2 mouse cellular contexts compared by ENCODE assay signal in genomic region chr5:137614921-137615320, GRCm38 (mm10).
TF ChIP-seq lines count a peak whose summit lies in the region.

No protein-coding gene starts in this region.

TF ChIP-seq in CH12.LX, 34 proteins besides CTCF, POLR2A, EP300 and RAD21:
- TF ChIP-seq MYC (IDR thresholded peaks at IDR 0.05; ENCODE audit: low read depth, low read length), result 0 out of 2 replicates have a peak, but pooled peaks have one; percentile 31
TF ChIP-seq in CH12.LX: peak in this region for 1; not testable (repeated sequence) for 33.

TF ChIP-seq in MEL, 35 proteins besides CTCF, POLR2A, EP300 and RAD21:
- 0 out of 2 replicates have a peak, but pooled peaks have one; percentile 27 for TF ChIP-seq ZNF384 (IDR thresholded peaks at IDR 0.05; ENCODE audit: low read depth, low read length)
- peak; percentile 8; the same call in 1 of the 2 replicates for TF ChIP-seq SMC3 (IDR thresholded peaks at IDR 0.05; ENCODE audit: low read depth, low read length)
TF ChIP-seq in MEL: peak in this region for 2; not testable (repeated sequence) for 33.
